Mouse (Mus musculus) kidney, embryonic 16.5 days (tissue): ENCODE results near the gene Tmem87b. TPM values are rescaled to one million over a fixed set of nuclear protein-coding genes. Genes with fewer than 3 reads are reported as not detected.
A peak's percentile ranks its signal among the peaks of the same experiment; 100 is the strongest.

ENCODE experiments used
- ATAC-seq: fragments of 200-750 bp; cut with Nextera tagmentation; 2 replicates; pipeline ENCODE4 v1.8.0; 2017; ENCODE audit warnings: moderate TSS enrichment; ENCODE audit not compliant: low FRiP score, low TSS enrichment
- H3K27ac ChIP-seq: fragments of 300-500 bp; sonication (generic); 2 replicates; pipeline ENCODE4 v1.5.1; 2014; ENCODE audit warnings: low read length
- H3K27me3 ChIP-seq: fragments of 300-500 bp; sonication (generic); 2 replicates; pipeline ENCODE4 v1.6.1; 2014; ENCODE audit warnings: low read length, control low read depth, mixed read lengths; ENCODE audit not compliant: insufficient read depth
- H3K36me3 ChIP-seq: fragments of 300-500 bp; sonication (generic); 2 replicates; pipeline ENCODE4 v1.6.1; 2014; ENCODE audit warnings: low read length, control low read depth, mixed read lengths; ENCODE audit not compliant: insufficient read depth
- H3K4me1 ChIP-seq: fragments of 300-500 bp; sonication (generic); 2 replicates; pipeline ENCODE4 v1.6.1; 2014; ENCODE audit warnings: low read length, control low read depth, mixed read lengths; ENCODE audit not compliant: insufficient read depth
- H3K4me2 ChIP-seq: fragments of 300-500 bp; sonication (generic); replicated peaks from 2 replicates; pipeline ENCODE4 v1.6.1; 2014; ENCODE audit warnings: low read depth, low read length
- H3K4me3 ChIP-seq: fragments of 300-500 bp; sonication (generic); 2 replicates; pipeline ENCODE4 v1.5.1; 2014; ENCODE audit warnings: mild to moderate bottlenecking, low read length
- H3K9ac ChIP-seq: fragments of 300-500 bp; sonication (generic); replicated peaks from 2 replicates; pipeline ENCODE4 v1.6.1; 2014; ENCODE audit warnings: low read length
- H3K9me3 ChIP-seq: fragments of 300-500 bp; sonication (generic); 2 replicates; pipeline ENCODE4 v1.6.1; 2016; ENCODE audit warnings: low read length, control low read depth
- WGBS: fragments of 180-500 bp; shearing (Covaris S2); extraction: QIAGEN DNeasy Blood & Tissue Kit; methylation state at CpG from one replicate; pipeline ENCODE4 v1.1.7; 2014; 5-methylcytosine and 5-hydroxymethylcytosine counted together
- polyA plus RNA-seq: library from polyadenylated mRNA; unstranded; fragments of >200 nt; fragmentation: Nextera tagmentation; extraction: Ambion mirVana; gene quantifications from 2 replicates; pipeline ENCODE4 v1.2.1, GENCODE M21; 2015

Gene Tmem87b
- polyA plus RNA-seq, 1 experiment from 2014 or later = 33.3 TPM

GRCm38 (mm10) chr2:128838611-128839010 is 20.7 kb downstream of the Tmem87b start:
- no peak overlapping the region for H3K4me2 ChIP-seq
- H3K27me3 ChIP-seq = no peaks in the 10 kb centered on the region
- ATAC-seq = no peak
- H3K4me3 ChIP-seq = no peak overlapping the region
- no peak overlapping the region for H3K27ac ChIP-seq
- 94% methylated on average over 3 of the region's 3 CpGs for WGBS
- no peak overlapping the region for H3K9ac ChIP-seq
- peaks cover 31% of the 10 kb centered on the region for H3K36me3 ChIP-seq
- no peaks in the 10 kb centered on the region for H3K9me3 ChIP-seq
- H3K4me1 ChIP-seq = no peaks in the 10 kb centered on the region

GRCm38 (mm10) chr2:128839501-128839900 is 21.6 kb downstream of the Tmem87b start:
- Histone ChIP-seq H3K4me1 (no peaks in the 10 kb centered on the region), H3K4me2 (no peak overlapping the region), H3K27me3 (no peaks in the 10 kb centered on the region), H3K9me3 (no peaks in the 10 kb centered on the region), H3K36me3 (peaks cover 28% of the 10 kb centered on the region), H3K9ac (no peak overlapping the region), H3K27ac (no peak overlapping the region), H3K4me3 (no peak overlapping the region)
- WGBS = 84% methylated on average over 2 of the region's 2 CpGs
- no peak for ATAC-seq

GRCm38 (mm10) chr2:128842437-128842836 is 24.5 kb downstream of the Tmem87b start:
- Histone ChIP-seq H3K4me3 (no peak overlapping the region), H3K27ac (no peak overlapping the region), H3K36me3 (peaks cover 34% of the 10 kb centered on the region), H3K4me2 (no peak overlapping the region), H3K9ac (no peak overlapping the region), H3K9me3 (no peaks in the 10 kb centered on the region), H3K27me3 (no peaks in the 10 kb centered on the region), H3K4me1 (no peaks in the 10 kb centered on the region)
- no peak for ATAC-seq
- WGBS = 90% methylated on average over 8 of the region's 8 CpGs

GRCm38 (mm10) chr2:128850036-128850435 is 32.1 kb downstream of the Tmem87b start:
- peaks cover 47% of the 10 kb centered on the region for H3K36me3 ChIP-seq
- no peak for ATAC-seq

GRCm38 (mm10) chr2:128856673-128857072 is 38.8 kb downstream of the Tmem87b start:
- no peak for ATAC-seq

More at GRCm38 (mm10) chr2:128850036-128850435, 32.1 kb downstream of the Tmem87b start:
- 100% methylated on average over 2 of the region's 2 CpGs for WGBS
- Histone ChIP-seq H3K4me3 (no peak overlapping the region), H3K27ac (no peak overlapping the region), H3K27me3 (no peaks in the 10 kb centered on the region), H3K9ac (no peak overlapping the region), H3K4me2 (no peak overlapping the region), H3K9me3 (no peaks in the 10 kb centered on the region), H3K4me1 (no peaks in the 10 kb centered on the region)

GRCm38 (mm10) chr2:128858962-128859361 is 41.0 kb downstream of the Tmem87b start:
- Histone ChIP-seq H3K36me3 (no peaks in the 10 kb centered on the region), H3K9me3 (no peaks in the 10 kb centered on the region), H3K4me3 (no peak overlapping the region), H3K27me3 (no peaks in the 10 kb centered on the region), H3K4me1 (0 out of 2 replicates have a peak, but pooled peaks cover 3% of the 10 kb centered on the region), H3K9ac (no peak overlapping the region), H3K4me2 (no peak overlapping the region), H3K27ac (no peak overlapping the region)
- WGBS = 91% methylated on average over 6 of the region's 6 CpGs
- no peak for ATAC-seq

More at GRCm38 (mm10) chr2:128856673-128857072, 38.8 kb downstream of the Tmem87b start:
- no peaks in the 10 kb centered on the region for H3K9me3 ChIP-seq
- peaks cover 11% of the 10 kb centered on the region; the same call in 1 of the 2 replicates for H3K36me3 ChIP-seq
- no peak overlapping the region for H3K4me3 ChIP-seq
- no peaks in the 10 kb centered on the region for H3K27me3 ChIP-seq
- H3K27ac ChIP-seq = no peak overlapping the region
- no peaks in the 10 kb centered on the region for H3K4me1 ChIP-seq
- H3K4me2 ChIP-seq = no peak overlapping the region
- WGBS = 93% methylated on average over 1 of the region's 1 CpGs
- no peak overlapping the region for H3K9ac ChIP-seq

GRCm38 (mm10) chr2:128859861-128860260 is 41.9 kb downstream of the Tmem87b start:
- H3K4me2 ChIP-seq = no peak overlapping the region
- no peak overlapping the region for H3K4me3 ChIP-seq
- 65% methylated on average over 3 of the region's 3 CpGs for WGBS
- H3K9me3 ChIP-seq = no peaks in the 10 kb centered on the region
- H3K4me1 ChIP-seq = peaks cover 6% of the 10 kb centered on the region; the same call in 1 of the 2 replicates
- no peak for ATAC-seq
- H3K36me3 ChIP-seq = no peaks in the 10 kb centered on the region
- no peak overlapping the region for H3K27ac ChIP-seq
- H3K9ac ChIP-seq = no peak overlapping the region
- H3K27me3 ChIP-seq = no peaks in the 10 kb centered on the region

GRCm38 (mm10) chr2:128862636-128863035 is 44.7 kb downstream of the Tmem87b start, which contains the start of gene Fbln7:
Gene Fbln7 (plus strand): TSS chr2:128862981.
- Histone ChIP-seq H3K27ac (no peak within 1 kb of the TSS), H3K27me3 (no peaks in the 10 kb centered on the region), H3K4me1 (peaks cover 10% of the 10 kb centered on the region), H3K36me3 (no peaks in the 10 kb centered on the region), H3K9ac (peak within 1 kb of the TSS; percentile 61), H3K4me3 (peak within 1 kb of the TSS; percentile 50), H3K4me2 (peak within 1 kb of the TSS; percentile 77), H3K9me3 (no peaks in the 10 kb centered on the region)
- 84% methylated on average over 9 of the region's 9 CpGs for WGBS
- ATAC-seq = no peak

- Histone ChIP-seq H3K9me3 (no peaks in the 10 kb centered on the region), H3K27me3 (no peaks in the 10 kb centered on the region), H3K4me2 (peak overlapping the region; percentile 77), H3K4me1 (peaks cover 10% of the 10 kb centered on the region), H3K36me3 (no peaks in the 10 kb centered on the region), H3K4me3 (peak overlapping the region; percentile 50), H3K9ac (peak overlapping the region; percentile 61), H3K27ac (no peak overlapping the region)
- peak; percentile 96 for ATAC-seq
- under 1% methylated on average over 37 of the region's 38 CpGs for WGBS
Observed at GRCm38 (mm10) chr2:128863777-128864331, 45.9 kb downstream of the Tmem87b start.

- H3K4me1 ChIP-seq = peaks cover 10% of the 10 kb centered on the region
- WGBS = 35% methylated on average over 3 of the region's 3 CpGs
- no peak overlapping the region for H3K4me3 ChIP-seq
Observed at GRCm38 (mm10) chr2:128865061-128865460, 47.1 kb downstream of the Tmem87b start.

More at GRCm38 (mm10) chr2:128865061-128865460, 47.1 kb downstream of the Tmem87b start:
- ATAC-seq = no peak
- no peak overlapping the region for H3K4me2 ChIP-seq
- no peaks in the 10 kb centered on the region for H3K27me3 ChIP-seq
- H3K9me3 ChIP-seq = no peaks in the 10 kb centered on the region
- no peaks in the 10 kb centered on the region for H3K36me3 ChIP-seq
- no peak overlapping the region for H3K9ac ChIP-seq
- H3K27ac ChIP-seq = no peak overlapping the region
